Mouse (Mus musculus): ENCODE results near the gene Ift122.

GRCm38 (mm10) chr6:115924829-115925228 is 71.6 kb downstream of the Ift122 start:
- TF ChIP-seq CTCF (IDR thresholded peaks at IDR 0.05; ENCODE audit: borderline replicate concordance, insufficient read depth, low read length) (no peak), POLR2A (IDR thresholded peaks at IDR 0.05; ENCODE audit: low read depth, low read length) (no peak)

Data from embryonic fibroblast, embryonic 13.5 days (primary cell).